Mouse (Mus musculus) 3T3-L1 (cell line): Measurements from ENCODE around the gene Crcp.

ENCODE experiments used
- DNase-seq: peaks from one replicate; pipeline ENCODE4 v3.0.0-alpha.2; 2015; ENCODE audit warnings: low read depth, low spot score

The Crcp gene

GRCm38 (mm10) chr5:130059413-130060328, 30.6 kb downstream of the Crcp start:
- no peak for DNase-seq

- no peak for DNase-seq
These were observed 31.2 kb downstream of the Crcp start for GRCm38 (mm10) chr5:130060329-130060665.

- no peak for DNase-seq
These were observed 33.0 kb downstream of the Crcp start for GRCm38 (mm10) chr5:130062096-130062495.

- DNase-seq: peak; percentile 28
These were observed 34.7 kb downstream of the Crcp start for GRCm38 (mm10) chr5:130063760-130064159.

GRCm38 (mm10) chr5:130065579-130065978, 36.5 kb downstream of the Crcp start:
- peak; percentile 63 for DNase-seq

- DNase-seq: no peak
These were observed 38.8 kb downstream of the Crcp start for GRCm38 (mm10) chr5:130067841-130068264.

- no peak for DNase-seq
These were observed 43.9 kb downstream of the Crcp start, which contains the start of gene Tpst1 for GRCm38 (mm10) chr5:130073026-130073425. TSS of gene Tpst1 (plus strand) at chr5:130073326.

GRCm38 (mm10) chr5:130074491-130074890, 45.4 kb downstream of the Crcp start:
- no peak for DNase-seq

GRCm38 (mm10) chr5:130076396-130076795, 47.3 kb downstream of the Crcp start:
- no peak for DNase-seq

- DNase-seq: peak; percentile 69
These were observed 49.2 kb downstream of the Crcp start for GRCm38 (mm10) chr5:130078096-130078833.

GRCm38 (mm10) chr5:130078834-130079156, 49.7 kb downstream of the Crcp start:
- no peak for DNase-seq

- peak; percentile 87 for DNase-seq
These were observed 50.3 kb downstream of the Crcp start for GRCm38 (mm10) chr5:130079202-130080050.

GRCm38 (mm10) chr5:130080051-130080681, 51.1 kb downstream of the Crcp start:
- DNase-seq: peak; percentile 42

- no peak for DNase-seq
These were observed 52.2 kb downstream of the Crcp start for GRCm38 (mm10) chr5:130081181-130081881.

- DNase-seq: no peak
These were observed 53.3 kb downstream of the Crcp start for GRCm38 (mm10) chr5:130082431-130082830.

GRCm38 (mm10) chr5:130084271-130084670, 55.2 kb downstream of the Crcp start:
- DNase-seq: peak; percentile 40

- peak; percentile 31 for DNase-seq
These were observed 58.9 kb downstream of the Crcp start for GRCm38 (mm10) chr5:130088008-130088407.

- DNase-seq: peak; percentile 54
These were observed 59.5 kb downstream of the Crcp start for GRCm38 (mm10) chr5:130088612-130089011.

GRCm38 (mm10) chr5:130089177-130089576, 60.1 kb downstream of the Crcp start:
- DNase-seq: peak; percentile 51

GRCm38 (mm10) chr5:130089626-130090393, 60.7 kb downstream of the Crcp start:
- peak; percentile 96 for DNase-seq
